Mouse (Mus musculus) limb, embryonic 15.5 days (tissue): ENCODE results near the gene Rfx5. TPM values are rescaled to one million over a fixed set of nuclear protein-coding genes. Genes with fewer than 3 reads are reported as not detected.
"Not testable (repeated sequence)": the region's sequence is repeated elsewhere in the genome, so short reads cannot be mapped to it uniquely, and the experiment has no call there.

Source experiments
- ATAC-seq: fragments of 200-750 bp; cut with Nextera tagmentation; 2 replicates; pipeline ENCODE4 v1.8.0; 2017; ENCODE audit warnings: low read depth, moderate TSS enrichment; ENCODE audit not compliant: insufficient number of reproducible peaks, low FRiP score, low TSS enrichment
- H3K27ac ChIP-seq: fragments of 300-500 bp; sonication (generic); 2 replicates; pipeline ENCODE4 v1.5.1; 2015; ENCODE audit warnings: moderate library complexity, mild to moderate bottlenecking, inconsistent platforms
- H3K27me3 ChIP-seq: fragments of 300-500 bp; sonication (generic); 2 replicates; pipeline ENCODE4 v1.6.1; 2015; ENCODE audit warnings: inconsistent platforms
- H3K36me3 ChIP-seq: fragments of 300-500 bp; sonication (generic); 2 replicates; pipeline ENCODE4 v1.6.1; 2015; ENCODE audit warnings: inconsistent platforms
- H3K4me1 ChIP-seq: fragments of 300-500 bp; sonication (generic); 2 replicates; pipeline ENCODE4 v1.6.1; 2015; ENCODE audit warnings: inconsistent platforms
- H3K4me2 ChIP-seq: fragments of 300-500 bp; sonication (generic); 2 replicates; pipeline ENCODE4 v1.6.1; 2015; ENCODE audit warnings: mild to moderate bottlenecking, inconsistent platforms
- H3K4me3 ChIP-seq: fragments of 300-500 bp; sonication (generic); 2 replicates; pipeline ENCODE4 v1.5.1; 2015; ENCODE audit warnings: mild to moderate bottlenecking, inconsistent platforms
- H3K9ac ChIP-seq: fragments of 300-500 bp; sonication (generic); 2 replicates; pipeline ENCODE4 v1.6.1; 2015; ENCODE audit warnings: inconsistent platforms
- H3K9me3 ChIP-seq: fragments of 300-500 bp; sonication (generic); 2 replicates; pipeline ENCODE4 v1.6.1; 2016; ENCODE audit warnings: inconsistent platforms
- WGBS: fragments of 180-500 bp; shearing (Covaris S2); methylation state at CpG from one replicate; pipeline ENCODE4 v1.1.7; 2015; 5-methylcytosine and 5-hydroxymethylcytosine counted together
- polyA plus RNA-seq: library from polyadenylated mRNA; unstranded; fragments of >200 nt; fragmentation: Nextera tagmentation; extraction: Ambion mirVana; gene quantifications from 2 replicates; pipeline ENCODE4 v1.2.1, GENCODE M21; 2015

Gene Rfx5
- polyA plus RNA-seq, 1 experiment from 2014 or later = 8.0 TPM

DNA sequence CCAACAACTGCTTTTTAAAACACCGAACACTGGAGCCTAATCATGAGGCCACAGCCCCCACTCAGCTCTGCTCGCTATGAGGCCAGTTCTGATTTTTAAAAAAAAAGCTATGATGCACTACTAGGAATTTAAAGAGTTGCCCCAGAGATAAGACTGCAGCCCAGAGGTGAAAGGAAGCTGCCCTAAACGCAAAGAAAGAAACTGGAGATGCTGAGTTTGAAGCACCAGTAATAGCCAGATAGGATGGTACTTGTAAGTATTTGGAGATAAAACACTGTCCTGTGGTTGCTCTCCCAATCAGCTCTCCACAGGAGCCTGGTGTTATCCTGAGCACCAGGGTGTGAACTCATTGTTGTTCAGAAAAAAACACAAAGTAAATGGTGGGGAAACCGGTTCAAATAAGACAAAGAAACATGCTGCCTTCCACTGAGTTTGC lies 27.6 kb upstream of the Rfx5 start:
- not testable (repeated sequence) for H3K36me3 ChIP-seq, H3K9me3 ChIP-seq, H3K9ac ChIP-seq, H3K27ac ChIP-seq, H3K4me2 ChIP-seq, H3K27me3 ChIP-seq, ATAC-seq, H3K4me3 ChIP-seq, H3K4me1 ChIP-seq
- WGBS = 52% methylated on average over 4 of the region's 4 CpGs

DNA sequence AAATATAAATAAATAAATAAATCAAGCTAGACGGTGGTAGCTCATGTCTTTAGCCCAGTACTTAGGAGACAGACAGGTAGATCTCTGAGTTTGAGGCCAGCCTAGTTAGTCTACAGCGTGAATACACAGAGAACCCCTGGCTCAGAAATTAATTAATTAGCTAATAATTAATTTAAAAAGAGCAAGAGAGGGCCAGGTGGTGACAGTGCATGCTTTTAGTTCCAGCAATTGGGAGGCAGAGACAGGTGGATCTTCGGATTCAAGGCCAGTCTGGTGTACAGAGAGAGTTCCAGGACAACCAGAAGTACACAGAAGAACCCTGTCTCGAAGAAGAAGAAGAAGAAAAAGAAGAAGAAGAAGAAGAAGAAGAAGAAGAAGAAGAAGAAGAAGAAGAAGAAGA lies 24.9 kb upstream of the Rfx5 start:
- H3K9ac ChIP-seq, H3K27me3 ChIP-seq, H3K4me3 ChIP-seq, H3K36me3 ChIP-seq, H3K27ac ChIP-seq, H3K4me2 ChIP-seq, ATAC-seq, H3K9me3 ChIP-seq: not testable (repeated sequence)
- H3K4me1 ChIP-seq = peaks cover 11% of the 10 kb centered on the region
- WGBS = 89% methylated on average over 4 of the region's 4 CpGs

DNA sequence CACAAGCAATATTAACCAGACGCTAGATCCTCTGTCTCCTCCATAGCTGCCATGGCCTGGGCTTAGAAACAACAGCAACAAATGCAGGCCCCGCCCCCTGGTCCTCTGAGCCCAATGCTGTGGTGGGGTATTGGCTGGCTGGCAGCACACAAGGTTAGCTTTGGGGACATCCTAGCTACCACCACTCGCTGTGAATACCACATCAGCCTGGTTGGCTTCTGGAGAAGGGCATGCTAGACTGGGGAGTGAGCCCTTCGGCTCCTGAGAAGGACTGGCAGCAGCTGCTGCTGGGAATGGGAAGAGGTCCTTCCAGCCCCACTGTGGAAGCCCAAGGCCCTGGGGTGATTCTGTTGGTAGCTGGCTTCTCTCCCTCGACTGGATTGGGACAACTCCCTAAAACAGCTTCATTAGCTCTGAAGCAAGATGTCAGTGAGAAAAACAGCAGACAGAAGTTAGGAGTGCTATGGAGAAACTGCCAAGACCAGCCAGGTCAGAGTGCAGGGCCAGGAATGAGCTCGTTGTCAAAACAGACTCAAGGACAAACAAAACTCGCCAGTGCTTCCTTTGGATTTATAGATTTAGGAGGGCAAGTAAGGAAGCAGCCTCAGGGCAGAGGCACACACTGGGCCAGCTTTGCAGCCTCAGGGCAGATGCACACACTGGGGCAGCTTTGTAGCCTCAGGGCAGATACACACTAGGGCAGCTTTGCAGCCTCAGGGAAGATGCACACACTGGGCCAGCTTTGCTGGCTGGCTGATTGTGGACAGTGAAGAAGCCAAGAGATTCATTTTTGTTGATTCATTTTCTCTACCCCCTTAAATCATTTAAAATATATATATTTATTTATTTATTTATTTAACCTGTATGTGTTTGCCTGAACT lies 23.2 kb upstream of the Rfx5 start:
- peaks cover 11% of the 10 kb centered on the region for H3K4me1 ChIP-seq
- not testable (repeated sequence) for H3K9me3 ChIP-seq, H3K4me3 ChIP-seq, H3K27ac ChIP-seq, H3K36me3 ChIP-seq, H3K9ac ChIP-seq, H3K4me2 ChIP-seq, ATAC-seq, H3K27me3 ChIP-seq
- WGBS = 49% methylated on average over 7 of the region's 7 CpGs

DNA sequence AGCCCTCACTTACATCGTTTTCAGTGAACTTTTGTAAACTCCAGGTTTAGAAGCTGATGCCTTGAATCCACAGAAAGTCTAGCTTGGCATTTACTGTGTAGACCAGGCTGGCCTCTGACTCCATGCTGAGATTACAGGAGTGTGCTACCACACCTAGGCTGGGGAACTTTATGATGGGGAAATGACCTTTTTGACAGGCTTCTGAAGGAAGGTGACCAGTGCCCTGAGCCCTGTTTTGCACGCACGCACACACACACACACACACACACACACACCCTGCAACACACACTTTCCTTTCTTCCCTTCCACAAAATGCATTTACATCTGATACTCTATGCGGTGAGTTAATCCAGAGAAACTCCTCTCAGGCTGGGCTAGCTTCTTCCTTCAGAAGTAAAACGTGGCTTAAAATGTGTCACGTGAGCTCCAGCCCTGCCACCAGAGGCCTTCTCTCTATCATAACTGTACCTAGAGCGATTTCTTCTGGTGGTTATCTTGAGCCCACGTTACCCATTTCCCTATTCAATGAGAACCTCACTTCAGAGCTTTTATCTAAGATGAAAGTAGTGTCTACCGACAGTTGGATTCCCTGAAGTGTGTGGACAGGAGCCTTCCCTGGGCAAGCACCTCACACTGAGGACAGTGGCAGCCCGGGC lies 22.3 kb upstream of the Rfx5 start:
- 75% methylated on average over 10 of the region's 10 CpGs for WGBS

GRCm38 (mm10) chr3:94932279-94932678 lies 21.6 kb upstream of the Rfx5 start:
- not testable (repeated sequence) for H3K9me3 ChIP-seq, H3K4me3 ChIP-seq, H3K27me3 ChIP-seq, H3K9ac ChIP-seq, H3K36me3 ChIP-seq, ATAC-seq
- peak overlapping the region; percentile 84 for H3K27ac ChIP-seq
- H3K4me2 ChIP-seq = peak overlapping the region; percentile 54; the same call in 1 of the 2 replicates
- 40% methylated on average over 2 of the region's 2 CpGs for WGBS
- H3K4me1 ChIP-seq = peaks cover 11% of the 10 kb centered on the region

More for the DNA sequence above, 22.3 kb upstream of the Rfx5 start:
- H3K4me3 ChIP-seq, ATAC-seq, H3K9ac ChIP-seq, H3K27ac ChIP-seq, H3K36me3 ChIP-seq, H3K27me3 ChIP-seq, H3K4me2 ChIP-seq, H3K9me3 ChIP-seq: not testable (repeated sequence)
- peaks cover 11% of the 10 kb centered on the region for H3K4me1 ChIP-seq

DNA sequence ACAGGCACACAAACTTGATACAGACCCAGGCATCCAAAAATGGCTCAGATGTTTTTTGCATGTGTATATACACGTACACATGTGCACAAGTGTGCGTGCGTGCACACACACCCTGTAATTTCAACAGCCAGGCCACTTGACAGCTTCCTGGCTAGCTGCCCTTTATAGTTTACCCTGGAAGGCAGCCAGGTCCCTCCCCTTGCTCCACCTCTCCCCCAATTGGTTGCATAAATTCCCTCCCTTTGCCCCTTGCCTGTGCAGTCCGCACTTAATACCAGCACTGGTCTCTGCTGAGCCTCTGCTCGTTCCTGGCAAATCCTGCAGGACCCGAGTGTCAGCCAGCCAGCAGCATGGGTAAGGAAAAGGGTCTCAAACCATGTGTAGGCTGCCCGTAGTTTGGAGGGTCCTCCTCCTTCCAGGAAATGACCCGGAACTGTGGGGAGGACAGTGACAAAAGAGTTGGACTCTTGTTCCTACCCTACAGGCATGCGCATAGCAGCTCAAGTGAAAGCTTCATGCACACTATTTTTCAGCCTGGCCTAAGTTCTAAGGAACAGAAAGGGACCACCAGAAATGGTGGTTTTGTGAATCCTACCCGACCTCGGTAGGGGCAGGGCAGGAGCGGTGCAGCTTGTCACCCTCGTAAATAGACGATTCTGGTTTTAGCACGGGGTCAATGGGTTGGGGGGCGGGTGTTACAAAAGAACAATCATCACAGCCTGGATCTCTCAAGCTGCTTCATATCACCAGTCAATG lies 20.9 kb upstream of the Rfx5 start, which contains the start of gene Selenbp1:
Gene Selenbp1, plus strand, starts transcription at position 248 of the 756 bp plus-strand sequence.
- H3K27ac ChIP-seq = peak within 1 kb of the TSS; percentile 84
- no peak within 1 kb of the TSS for H3K9ac ChIP-seq
- H3K4me1 ChIP-seq = peaks cover 11% of the 10 kb centered on the region
- ATAC-seq = peak; percentile 85
- H3K9me3 ChIP-seq = no peaks in the 10 kb centered on the region
- WGBS = 7% methylated on average over 16 of the region's 16 CpGs
- peak within 1 kb of the TSS; percentile 54 for H3K4me2 ChIP-seq
- H3K27me3 ChIP-seq = no peaks in the 10 kb centered on the region
- H3K36me3 ChIP-seq = no peaks in the 10 kb centered on the region
- H3K4me3 ChIP-seq = peak within 1 kb of the TSS; percentile 35

- WGBS = no CpG with 5 or more reads among the region's 2 CpGs
- not testable (repeated sequence) for H3K9ac ChIP-seq, H3K27ac ChIP-seq, H3K27me3 ChIP-seq, H3K4me2 ChIP-seq, H3K4me3 ChIP-seq, H3K9me3 ChIP-seq, ATAC-seq, H3K36me3 ChIP-seq
- peaks cover 11% of the 10 kb centered on the region for H3K4me1 ChIP-seq
Measured at GRCm38 (mm10) chr3:94933604-94934003, 20.3 kb upstream of the Rfx5 start.

DNA sequence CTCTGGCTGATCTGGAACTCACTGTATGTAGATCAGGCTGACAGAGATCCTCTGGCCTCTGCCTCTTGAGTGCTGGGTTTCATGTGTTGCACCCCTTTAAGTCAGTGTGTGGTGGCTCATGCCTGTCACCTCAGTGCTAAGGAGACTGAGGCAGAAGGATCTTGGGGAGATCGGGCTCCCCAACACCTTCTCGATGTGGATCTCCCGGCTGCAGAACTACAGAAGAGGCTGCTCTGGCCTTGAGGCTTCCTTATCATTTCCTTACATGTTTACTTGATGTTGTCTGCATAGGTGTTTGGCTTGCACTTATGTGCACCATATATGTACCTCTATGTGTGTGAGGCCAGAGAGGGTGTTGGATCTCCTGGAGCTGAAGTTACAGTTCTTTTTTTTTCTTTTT lies 19.3 kb upstream of the Rfx5 start:
- H3K4me1 ChIP-seq = peaks cover 11% of the 10 kb centered on the region
- H3K27ac ChIP-seq, H3K9me3 ChIP-seq, H3K4me3 ChIP-seq, ATAC-seq, H3K4me2 ChIP-seq, H3K9ac ChIP-seq, H3K36me3 ChIP-seq, H3K27me3 ChIP-seq: not testable (repeated sequence)
- WGBS = 94% methylated on average over 3 of the region's 3 CpGs

DNA sequence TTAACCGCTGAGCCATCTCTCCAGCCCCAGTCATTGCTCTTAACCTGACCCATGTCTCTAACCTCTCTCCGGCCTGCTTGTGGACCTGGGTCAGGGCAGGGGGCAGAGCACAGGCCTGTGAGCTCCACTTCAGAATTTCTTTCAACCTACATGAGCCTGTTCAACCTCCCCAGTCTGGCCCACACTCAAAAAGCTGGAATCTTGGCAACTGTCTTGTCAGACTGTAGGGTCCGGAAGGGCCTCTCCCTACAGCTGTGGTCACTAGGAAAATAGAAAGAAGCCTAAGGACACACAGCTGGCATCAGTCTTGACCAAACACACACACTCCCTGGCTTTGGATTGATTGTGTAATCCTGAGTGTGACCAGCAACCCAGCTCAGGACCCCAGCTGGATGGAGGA lies 18.5 kb upstream of the Rfx5 start:
- H3K9ac ChIP-seq, H3K4me2 ChIP-seq, H3K36me3 ChIP-seq, H3K27me3 ChIP-seq, ATAC-seq, H3K9me3 ChIP-seq, H3K27ac ChIP-seq, H3K4me3 ChIP-seq: not testable (repeated sequence)
- WGBS = 85% methylated on average over 3 of the region's 3 CpGs
- peaks cover 11% of the 10 kb centered on the region for H3K4me1 ChIP-seq

DNA sequence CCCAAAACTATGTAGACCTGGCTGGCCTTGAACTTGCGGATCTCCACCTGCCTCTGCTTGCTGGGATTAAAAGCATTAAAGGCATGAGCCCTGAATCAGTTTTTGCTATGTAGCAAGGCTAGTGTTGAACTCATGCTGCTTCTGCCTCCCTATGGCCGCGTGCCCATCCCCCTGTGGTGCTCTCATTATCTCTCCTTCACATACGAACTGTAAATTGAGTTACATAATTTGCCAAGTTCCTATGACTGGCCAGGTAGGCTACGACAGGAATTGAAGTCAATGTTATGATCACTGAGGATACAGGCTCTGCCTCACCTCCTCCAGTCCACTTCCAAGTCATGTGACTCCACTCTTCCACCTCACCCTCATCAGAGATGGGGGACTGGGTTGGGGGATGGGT lies 17.7 kb upstream of the Rfx5 start:
- H3K4me3 ChIP-seq, H3K27me3 ChIP-seq, H3K27ac ChIP-seq, H3K36me3 ChIP-seq, ATAC-seq, H3K9me3 ChIP-seq, H3K9ac ChIP-seq, H3K4me2 ChIP-seq: not testable (repeated sequence)
- 79% methylated on average over 5 of the region's 5 CpGs for WGBS
- peaks cover 11% of the 10 kb centered on the region for H3K4me1 ChIP-seq

- H3K9me3 ChIP-seq, H3K4me3 ChIP-seq, H3K4me2 ChIP-seq, H3K27me3 ChIP-seq, H3K27ac ChIP-seq, H3K36me3 ChIP-seq, H3K9ac ChIP-seq, ATAC-seq: not testable (repeated sequence)
- WGBS = 88% methylated on average over 7 of the region's 7 CpGs
- H3K4me1 ChIP-seq = peaks cover 11% of the 10 kb centered on the region
Measured at GRCm38 (mm10) chr3:94937194-94937593, 16.7 kb upstream of the Rfx5 start.

- 48% methylated on average over 9 of the region's 9 CpGs for WGBS
- ATAC-seq, H3K36me3 ChIP-seq: not testable (repeated sequence)
Measured at GRCm38 (mm10) chr3:94940033-94940432, 13.8 kb upstream of the Rfx5 start.

More at GRCm38 (mm10) chr3:94940033-94940432, 13.8 kb upstream of the Rfx5 start:
- H3K4me1 ChIP-seq, H3K4me3 ChIP-seq, H3K27me3 ChIP-seq, H3K9ac ChIP-seq, H3K4me2 ChIP-seq, H3K9me3 ChIP-seq, H3K27ac ChIP-seq: not testable (repeated sequence)
